Mouse (Mus musculus) gastrocnemius, adult 2 months (tissue): ENCODE results near the gene 1700088E04Rik. TPM values are rescaled to one million over a fixed set of nuclear protein-coding genes. Genes with fewer than 3 reads are reported as not detected.
A peak's percentile ranks its signal among the peaks of the same experiment; 100 is the strongest.

Source experiments
- DNase-seq: peaks from one replicate; pipeline ENCODE4 v3.0.0; 2022
- H3K27ac ChIP-seq: fragments of 200-600 bp; 2 replicates; pipeline ENCODE4 v1.8.1; 2022; ENCODE audit warnings: mild to moderate bottlenecking
- H3K4me3 ChIP-seq: fragments of 200-600 bp; 2 replicates; pipeline ENCODE4 v1.8.1; 2022; ENCODE audit warnings: mild to moderate bottlenecking, moderate library complexity
- CTCF ChIP-seq: fragments of 200-600 bp; IDR thresholded peaks from 2 replicates; pipeline ENCODE4 v1.8.1; 2022; ENCODE audit warnings: antibody characterized with exemption, mild to moderate bottlenecking, moderate library complexity
- intact Hi-C: fragments of 180-260 bp; cut with DNase I; formaldehyde crosslinking; loops from one replicate; pipeline ENCODE4 v1.15.1; 2025
- total RNA-seq, 2 experiments: library from RNA; stranded (reverse); gene quantifications; 2 replicates each; pipeline ENCODE4 v1.2.3; 2021

The 1700088E04Rik gene
- total RNA-seq, 2 experiments from 2014 or later: 1.1 to 1.2 TPM

GRCm38 (mm10) chr15:79145522-79145921 lies 4.5 kb upstream of the 1700088E04Rik start:
- no peak overlapping the region for H3K27ac ChIP-seq
- H3K4me3 ChIP-seq: no peak overlapping the region
- intact Hi-C loops: no loop called here
- DNase-seq: no peak
- no peak for TF ChIP-seq CTCF

DNA sequence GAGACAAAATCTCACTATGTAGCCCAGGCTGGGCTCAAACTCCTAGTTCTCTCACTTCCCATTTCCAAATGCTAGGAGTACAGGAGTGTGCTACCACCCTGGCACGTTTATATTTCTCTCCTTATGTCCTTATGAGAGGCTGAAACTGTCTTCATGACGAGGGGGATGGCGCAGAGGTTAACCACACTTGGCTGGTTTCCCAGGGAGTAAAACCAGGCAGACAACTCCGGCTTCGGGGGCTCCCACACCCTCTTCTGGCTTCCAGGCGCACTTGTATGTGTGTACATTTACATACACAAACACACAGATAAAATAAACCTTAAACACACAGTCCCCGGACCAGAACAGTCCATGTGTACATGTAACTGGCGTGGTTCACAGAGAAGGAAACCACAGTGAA lies 3.0 kb upstream of the 1700088E04Rik start:
- H3K27ac ChIP-seq: no peak overlapping the region
- intact Hi-C loops: no loop called here
- TF ChIP-seq CTCF: no peak
- no peak for DNase-seq
- no peak overlapping the region for H3K4me3 ChIP-seq

- no peak for TF ChIP-seq CTCF
- intact Hi-C loops: no loop called here
- Histone ChIP-seq H3K27ac (no peak overlapping the region), H3K4me3 (no peak overlapping the region)
- DNase-seq: no peak
Measured at GRCm38 (mm10) chr15:79143316-79143715, 2.3 kb upstream of the 1700088E04Rik start.

GRCm38 (mm10) chr15:79141566-79141917 lies 489 bp upstream of the 1700088E04Rik start:
- peak overlapping the region; percentile 88 for H3K27ac ChIP-seq
- no peak for TF ChIP-seq CTCF

GRCm38 (mm10) chr15:79139640-79140039 lies 1.4 kb downstream of the 1700088E04Rik start:
- peak; percentile 56 for TF ChIP-seq CTCF

More at GRCm38 (mm10) chr15:79141566-79141917, 489 bp upstream of the 1700088E04Rik start:
- DNase-seq: no peak
- H3K4me3 ChIP-seq: peak overlapping the region; percentile 81
- intact Hi-C loops: no loop called here

GRCm38 (mm10) chr15:79135783-79136575 lies 5.1 kb downstream of the 1700088E04Rik start:
- no peak for TF ChIP-seq CTCF
- H3K4me3 ChIP-seq: no peak overlapping the region
- no peak overlapping the region for H3K27ac ChIP-seq
- intact Hi-C loops: no loop called here
- DNase-seq: no peak

More at GRCm38 (mm10) chr15:79139640-79140039, 1.4 kb downstream of the 1700088E04Rik start:
- DNase-seq: no peak
- Histone ChIP-seq H3K4me3 (no peak overlapping the region), H3K27ac (no peak overlapping the region)
- intact Hi-C loops: no loop called here

GRCm38 (mm10) chr15:79135332-79135731 lies 5.7 kb downstream of the 1700088E04Rik start:
- intact Hi-C loops: no loop called here
- Histone ChIP-seq H3K27ac (no peak overlapping the region), H3K4me3 (no peak overlapping the region)
- TF ChIP-seq CTCF: no peak
- no peak for DNase-seq

- intact Hi-C loops: no loop called here
- no peak for TF ChIP-seq CTCF
- H3K4me3 ChIP-seq: no peak overlapping the region
- no peak overlapping the region for H3K27ac ChIP-seq
- DNase-seq: no peak
Measured at GRCm38 (mm10) chr15:79134496-79135270, 6.4 kb downstream of the 1700088E04Rik start.

DNA sequence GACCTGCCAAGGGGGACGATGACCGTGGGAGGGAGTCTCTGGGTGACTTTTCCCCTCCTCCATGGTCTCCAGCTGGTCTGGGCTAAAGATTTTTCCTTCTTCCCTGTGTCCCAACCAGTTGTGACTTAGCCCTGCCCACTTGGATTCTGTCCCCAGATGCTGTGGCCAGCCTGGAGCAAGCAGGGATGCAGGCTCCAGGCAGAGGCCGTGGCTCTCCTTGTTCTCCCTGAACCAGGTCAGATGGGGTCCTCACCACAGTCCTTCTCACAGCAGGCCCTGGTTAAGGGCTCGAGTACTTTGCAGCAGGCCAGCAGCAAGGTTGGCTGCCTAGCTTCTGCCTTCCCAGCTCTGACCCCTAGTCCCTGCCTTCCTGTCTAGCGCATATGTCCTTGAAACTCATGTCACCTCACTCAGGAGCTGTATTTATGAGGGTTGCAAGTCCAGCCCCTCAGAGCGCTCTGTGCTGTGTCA lies 7.8 kb downstream of the 1700088E04Rik start:
- peak; percentile 64 for DNase-seq
- intact Hi-C loops: no loop called here
- TF ChIP-seq CTCF: no peak
- Histone ChIP-seq H3K27ac (peak overlapping the region; percentile 91), H3K4me3 (no peak overlapping the region)

- intact Hi-C loops: no loop called here
- Histone ChIP-seq H3K4me3 (peak overlapping the region; percentile 56), H3K27ac (peak overlapping the region; percentile 91)
- TF ChIP-seq CTCF: no peak
- peak; percentile 91 for DNase-seq
Measured at GRCm38 (mm10) chr15:79131442-79131841, 9.6 kb downstream of the 1700088E04Rik start.

GRCm38 (mm10) chr15:79130782-79131181 lies 10.3 kb downstream of the 1700088E04Rik start:
- peak; percentile 54 for DNase-seq
- no peak for TF ChIP-seq CTCF
- Histone ChIP-seq H3K27ac (peak overlapping the region; percentile 91), H3K4me3 (no peak overlapping the region)
- intact Hi-C loops: no loop called here

GRCm38 (mm10) chr15:79129311-79129710 lies 11.7 kb downstream of the 1700088E04Rik start:
- TF ChIP-seq CTCF: no peak
- intact Hi-C loops: loop anchor here (5.0 kb wide), 1 partner anchor 37 kb away; no protein-coding TSS in a partner anchor
- H3K4me3 ChIP-seq: no peak overlapping the region
- peak overlapping the region; percentile 91 for H3K27ac ChIP-seq
- no peak for DNase-seq

- TF ChIP-seq CTCF: peak; percentile 57
- Histone ChIP-seq H3K27ac (no peak overlapping the region), H3K4me3 (no peak overlapping the region)
- DNase-seq: no peak
- intact Hi-C loops: loop anchor here (5.0 kb wide), 1 partner anchor 36 kb away; no protein-coding TSS in a partner anchor
Measured at GRCm38 (mm10) chr15:79128208-79128607, 12.8 kb downstream of the 1700088E04Rik start.
